Mouse (Mus musculus) cerebellum, postnatal 14 days (tissue): ENCODE data around the gene Homer3.
A peak's percentile ranks its signal among the peaks of the same experiment; 100 is the strongest.

ENCODE experiments used
- DNase-seq, 2 experiments: peaks; one replicate each; pipeline ENCODE4 v3.0.0; 2021; ENCODE audit warnings: mixed read lengths in 2 of 2

Gene Homer3

DNA sequence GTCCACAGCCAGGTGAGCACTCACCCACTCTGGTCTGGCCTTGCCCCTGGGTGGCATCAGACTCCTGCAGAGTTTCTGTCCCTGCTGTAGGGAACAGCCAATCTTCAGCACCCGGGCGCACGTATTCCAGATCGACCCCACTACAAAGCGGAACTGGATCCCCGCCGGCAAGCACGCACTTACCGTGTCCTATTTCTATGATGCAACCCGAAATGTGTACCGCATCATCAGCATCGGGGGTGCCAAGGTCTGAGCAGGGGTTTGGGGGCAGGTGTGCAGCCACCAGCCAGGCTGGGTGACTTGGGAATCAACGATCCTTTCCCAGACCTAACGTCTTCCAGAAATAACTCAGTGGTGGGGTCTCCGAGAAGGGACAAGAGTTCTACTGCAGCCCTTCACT, 2.7 kb downstream of the Homer3 start:
- DNase-seq, result no peak

DNA sequence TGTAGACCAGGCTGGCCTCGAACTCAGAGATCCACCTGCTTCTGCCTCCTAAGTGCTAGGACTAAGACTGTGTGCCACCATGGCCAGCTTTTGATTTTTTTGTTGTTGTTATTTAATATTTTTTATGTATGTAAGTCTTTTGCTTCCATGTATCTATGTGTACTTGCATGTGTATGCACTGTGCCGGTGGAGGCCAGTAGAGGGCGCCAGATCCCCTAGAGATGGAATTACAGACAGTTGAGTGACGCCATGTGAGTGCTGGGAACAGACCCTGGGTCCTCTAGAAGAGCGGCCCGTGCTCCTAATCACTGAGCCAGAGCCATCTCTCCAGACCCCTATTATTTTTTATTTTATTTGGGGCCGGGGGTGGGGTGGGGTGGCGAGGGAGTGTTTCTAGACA, 4.1 kb downstream of the Homer3 start:
- DNase-seq, result peak in 1 of 2 experiments; percentile 41

DNA sequence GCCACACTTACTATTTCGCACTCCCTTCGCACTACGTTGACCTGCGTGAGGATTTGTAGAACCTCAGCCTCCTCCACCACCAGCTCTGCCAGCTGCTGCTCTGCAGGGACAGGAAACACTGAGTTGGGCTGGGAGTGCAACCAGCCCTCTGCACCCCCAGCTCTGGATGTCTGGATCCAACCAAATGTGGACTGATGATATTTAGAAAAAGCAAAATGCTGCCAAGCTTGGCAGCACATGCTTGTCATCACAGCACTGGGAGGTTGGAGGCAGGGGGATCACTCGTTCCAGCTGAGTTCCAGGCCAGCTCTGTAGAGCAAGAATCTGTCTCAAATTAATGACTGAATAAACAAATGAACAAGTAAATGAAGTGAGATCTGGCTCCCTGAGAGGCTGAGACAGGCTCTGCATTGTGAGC, 11.4 kb downstream of the Homer3 start:
- no peak for DNase-seq

DNA sequence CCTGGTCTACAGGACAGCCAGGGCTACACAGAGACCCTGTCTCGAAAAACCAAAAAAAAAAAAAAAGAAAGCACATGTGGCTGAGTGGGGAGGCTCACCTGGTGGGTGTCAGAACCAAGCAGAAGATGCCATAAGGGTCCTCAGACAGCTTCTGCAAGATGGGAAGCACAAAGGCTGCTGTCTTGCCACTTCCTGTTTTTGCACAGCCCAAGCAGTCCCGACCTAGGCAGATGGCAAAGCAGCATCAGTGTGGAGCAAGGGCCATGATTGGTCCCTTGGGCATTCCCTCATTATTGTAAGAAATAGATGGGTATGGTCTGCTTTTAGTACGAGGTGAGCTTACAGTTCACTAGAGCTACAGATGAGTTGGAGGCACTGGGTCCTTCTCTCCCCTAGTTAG, 18.3 kb downstream of the Homer3 start:
- DNase-seq, result no peak

DNA sequence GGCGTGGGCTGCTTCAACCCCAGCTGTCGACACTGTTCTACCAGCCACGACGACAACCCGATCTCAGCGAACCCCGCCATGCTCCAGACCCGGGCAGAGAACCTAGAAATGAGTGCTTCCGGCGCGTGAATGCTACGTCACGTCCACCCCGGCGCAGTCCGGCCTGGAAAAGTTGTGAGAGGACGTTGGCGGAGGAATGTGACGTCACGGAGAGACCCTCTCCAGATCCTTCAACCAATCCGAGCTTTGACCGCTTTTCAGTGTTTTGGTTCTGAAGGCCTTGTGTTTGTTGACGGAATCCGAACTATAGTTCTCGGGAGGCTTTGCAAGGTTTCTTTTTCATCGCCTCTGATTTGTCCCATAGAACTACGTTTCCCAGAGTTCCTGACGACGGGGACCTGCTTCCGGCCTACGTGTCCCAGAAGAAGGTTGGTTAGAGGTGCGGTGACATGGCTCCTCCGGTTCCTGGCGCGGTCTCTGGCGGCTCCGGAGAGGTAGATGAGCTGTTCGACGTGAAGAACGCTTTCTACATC, 19.8 kb downstream of the Homer3 start, which contains the start of the genes Ddx49 and Cope:
Gene Ddx49, minus strand, starts transcription at position 132 of the 533 bp plus-strand sequence.
Gene Cope, plus strand, starts transcription at position 161 of the 533 bp plus-strand sequence.
- DNase-seq, result peak; percentile 93 to 96

DNA sequence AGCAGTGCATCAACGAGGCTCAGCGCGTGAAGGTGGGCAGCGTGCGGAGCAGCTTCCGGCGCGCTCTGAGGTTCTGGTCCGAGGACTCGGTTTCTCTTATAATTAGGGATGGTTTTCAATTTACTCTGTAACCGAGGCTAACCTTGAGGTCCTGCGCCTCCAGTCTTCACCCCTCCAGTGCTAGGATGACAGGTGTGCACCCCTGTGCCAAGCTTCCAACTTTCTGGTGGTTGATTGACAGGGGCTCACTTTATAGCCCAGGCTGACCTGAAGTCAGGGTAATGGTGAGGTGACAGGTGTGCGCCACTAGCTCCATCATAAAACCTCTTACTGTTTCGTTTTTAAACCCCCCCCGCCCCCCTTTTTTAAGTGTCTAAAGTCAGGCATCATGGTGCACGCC, 20.3 kb downstream of the Homer3 start:
- no peak for DNase-seq

DNA sequence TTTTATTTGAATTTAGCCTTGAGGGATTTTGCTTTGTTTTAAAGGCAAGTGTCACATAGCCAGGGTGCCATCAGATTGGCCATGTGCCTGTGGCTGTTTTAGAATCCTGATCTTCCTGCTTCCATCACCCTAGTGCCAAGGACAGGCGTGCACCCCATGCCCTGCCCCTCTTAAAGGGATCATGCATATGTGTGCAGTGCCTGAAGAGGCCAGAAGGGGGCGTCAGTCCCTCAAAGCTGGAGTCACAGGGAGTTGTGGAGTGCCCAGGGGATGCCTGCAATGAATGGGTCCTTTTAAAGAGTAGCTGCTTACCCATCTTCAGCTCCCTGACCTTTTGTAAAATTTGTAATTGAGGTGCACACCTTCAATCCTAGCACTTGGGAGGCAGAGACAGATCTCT, 26.7 kb downstream of the Homer3 start:
- peak in 1 of 2 experiments; percentile 72 for DNase-seq

DNA sequence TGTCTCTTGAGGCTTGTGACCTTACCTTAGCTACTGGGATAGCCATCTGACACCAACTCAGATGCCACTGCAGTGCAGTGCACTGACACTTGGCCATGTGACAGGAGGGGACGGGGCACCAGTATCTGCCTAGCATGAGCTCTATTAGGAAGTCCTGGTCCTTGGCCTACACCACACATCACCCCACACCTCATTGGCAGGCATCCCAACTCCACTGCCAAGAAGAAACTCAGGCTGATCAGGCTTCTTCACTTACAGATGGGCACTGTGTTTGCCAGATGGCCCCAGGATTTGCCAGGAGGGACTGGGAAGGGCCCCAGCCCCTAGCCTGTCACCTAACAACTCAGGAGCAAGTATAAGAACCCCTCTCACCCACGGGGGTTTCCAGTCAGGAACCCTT, 30.8 kb downstream of the Homer3 start:
- peak; percentile 66 to 73 for DNase-seq

DNA sequence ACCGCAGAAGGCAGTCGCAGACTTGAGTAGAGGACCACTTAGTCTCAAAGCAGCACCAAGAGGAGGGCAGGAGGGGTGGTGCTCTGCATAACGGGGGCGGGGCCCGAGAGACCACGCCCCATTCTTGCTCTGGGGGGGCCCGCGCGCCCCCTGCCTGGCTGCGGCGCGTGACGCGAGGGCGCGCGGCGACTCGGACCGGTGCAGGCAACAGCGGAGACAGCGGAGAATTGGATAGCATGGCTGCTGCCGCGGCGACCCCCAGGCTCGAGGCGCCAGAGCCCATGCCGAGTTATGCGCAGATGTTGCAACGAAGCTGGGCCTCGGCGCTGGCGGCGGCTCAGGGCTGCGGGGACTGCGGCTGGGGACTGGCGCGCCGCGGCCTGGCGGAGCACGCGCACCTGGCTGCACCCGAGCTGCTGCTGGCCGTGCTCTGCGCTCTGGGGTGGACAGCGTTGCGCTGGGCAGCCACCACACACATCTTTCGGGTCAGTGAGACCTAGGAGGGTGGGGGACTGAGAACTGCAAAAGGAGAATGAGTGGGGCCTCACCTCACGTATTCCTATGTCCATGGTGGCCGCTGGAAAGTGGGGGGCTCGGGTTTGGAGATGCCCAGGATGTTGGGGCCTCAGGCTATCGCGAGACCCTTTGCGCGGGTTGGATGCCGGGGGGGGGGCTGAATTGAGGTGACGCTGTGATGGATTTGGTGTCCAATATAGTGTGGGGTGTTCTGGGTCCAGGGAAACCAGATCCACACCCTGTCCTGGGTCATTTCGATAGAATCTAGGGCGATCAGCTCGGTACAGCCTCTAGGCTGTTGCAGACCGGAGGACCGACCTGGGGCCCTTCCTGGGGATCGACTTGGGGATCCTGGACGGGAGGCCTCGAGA, 33.2 kb downstream of the Homer3 start, which contains the start of gene Cers1:
Gene Cers1, plus strand, starts transcription at position 152 of the 887 bp plus-strand sequence.
- peak; percentile 79 to 87 for DNase-seq

DNA sequence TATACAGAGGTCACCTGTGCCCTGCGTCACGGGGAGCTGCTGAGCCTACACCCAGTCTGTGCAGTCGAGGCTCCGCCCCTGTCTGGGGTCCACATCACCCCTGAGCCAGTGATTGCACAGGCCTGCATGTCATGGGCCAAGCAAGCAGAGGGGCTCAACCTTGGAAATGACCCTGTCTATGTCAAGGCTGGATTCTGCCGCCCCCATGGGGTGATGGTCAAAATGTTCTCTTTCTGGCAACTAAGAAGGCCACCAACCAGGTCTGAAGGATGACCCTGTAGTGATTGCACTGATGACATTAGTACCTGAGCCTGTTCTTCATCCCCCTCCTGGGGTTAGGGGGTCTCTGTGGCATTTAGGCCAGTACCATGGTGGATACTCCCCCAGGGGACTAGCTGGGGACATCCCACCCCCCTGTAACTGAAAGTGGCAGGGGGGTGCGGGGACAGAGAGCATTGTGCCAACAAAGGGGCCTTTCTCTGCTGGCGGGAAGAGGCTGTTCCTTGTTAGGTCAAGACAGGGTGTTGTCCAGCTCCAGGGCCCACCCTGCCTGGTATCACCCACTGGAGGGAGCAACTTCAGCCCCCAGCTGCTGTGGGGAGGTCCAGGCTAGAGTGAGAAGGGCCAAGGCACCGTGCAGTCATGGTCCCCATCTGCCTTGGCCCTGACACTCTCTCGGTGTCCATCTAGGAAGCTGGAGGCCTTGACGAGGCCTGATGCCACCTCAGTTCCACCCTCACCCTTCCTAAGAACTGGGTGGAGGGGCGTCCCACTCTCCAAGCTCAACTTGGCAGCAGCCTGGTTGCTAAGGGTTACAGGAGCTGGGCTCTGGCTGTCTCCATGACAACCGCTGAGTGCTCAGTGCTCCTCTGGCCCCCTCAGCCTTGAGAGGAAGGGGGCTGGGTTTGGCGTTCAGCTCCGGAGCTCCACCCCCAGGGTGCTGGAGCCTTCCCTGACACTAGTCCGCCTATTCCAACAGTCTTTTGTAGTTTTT, 34.2 kb downstream of the Homer3 start:
- DNase-seq, result peak; percentile 79 to 81

DNA sequence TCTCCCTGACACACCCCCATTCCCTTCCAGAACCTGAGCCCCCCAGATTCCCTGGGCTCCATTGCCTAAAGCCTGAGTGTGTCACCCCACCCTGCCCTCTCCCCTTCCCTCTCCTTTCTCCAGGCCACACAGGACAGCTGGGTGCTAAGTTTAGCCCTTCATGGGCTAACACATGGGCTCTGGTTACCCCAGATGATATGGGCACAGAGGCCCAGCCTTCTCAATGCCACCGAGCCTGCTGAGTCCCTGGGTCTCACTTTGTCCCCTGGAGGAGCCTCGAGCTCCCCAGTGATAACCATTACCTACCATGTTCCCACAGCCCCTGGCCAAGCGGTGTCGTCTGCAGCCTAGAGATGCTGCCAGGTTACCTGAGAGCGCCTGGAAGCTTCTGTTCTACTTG, 35.2 kb downstream of the Homer3 start:
- no peak for DNase-seq

DNA sequence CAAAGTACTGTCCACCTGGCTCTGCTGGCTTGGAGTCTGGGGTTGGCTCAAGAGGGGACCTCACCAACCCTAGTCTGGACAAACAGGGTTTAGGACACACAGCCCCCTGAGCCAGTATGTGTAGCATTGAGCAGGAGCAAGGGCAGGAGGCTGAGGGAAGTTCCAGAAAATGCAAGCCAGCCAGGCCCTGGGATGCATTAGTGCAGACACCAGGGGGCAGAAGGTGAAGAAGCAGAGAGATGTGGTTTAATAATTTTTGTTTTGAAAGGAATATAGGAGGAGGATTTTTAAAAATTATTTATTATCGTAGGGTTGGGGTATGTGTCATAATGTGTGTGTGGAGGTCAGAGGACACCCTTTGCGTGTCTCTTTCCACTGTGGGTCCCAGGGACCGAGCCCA, 41.1 kb downstream of the Homer3 start:
- DNase-seq, result no peak

DNA sequence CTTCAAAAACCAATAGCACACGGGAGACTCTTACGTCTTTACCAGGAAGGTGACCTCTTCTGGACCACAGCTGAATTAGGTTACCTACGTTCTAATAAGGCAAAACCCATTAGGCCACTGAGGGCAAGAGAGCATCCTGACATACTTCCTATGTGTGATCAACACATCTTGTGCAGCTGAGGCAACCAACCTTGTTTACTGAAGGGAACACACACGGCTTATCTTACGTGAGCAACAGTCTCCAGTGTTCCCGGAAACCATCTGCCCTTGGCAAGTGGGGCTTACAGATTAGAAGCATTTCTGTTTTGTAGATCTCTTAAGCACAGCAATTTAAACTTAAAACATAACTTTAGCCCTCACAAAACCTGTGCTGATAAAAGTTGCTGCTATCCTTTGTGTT, 44.9 kb downstream of the Homer3 start:
- DNase-seq, result no peak

DNA sequence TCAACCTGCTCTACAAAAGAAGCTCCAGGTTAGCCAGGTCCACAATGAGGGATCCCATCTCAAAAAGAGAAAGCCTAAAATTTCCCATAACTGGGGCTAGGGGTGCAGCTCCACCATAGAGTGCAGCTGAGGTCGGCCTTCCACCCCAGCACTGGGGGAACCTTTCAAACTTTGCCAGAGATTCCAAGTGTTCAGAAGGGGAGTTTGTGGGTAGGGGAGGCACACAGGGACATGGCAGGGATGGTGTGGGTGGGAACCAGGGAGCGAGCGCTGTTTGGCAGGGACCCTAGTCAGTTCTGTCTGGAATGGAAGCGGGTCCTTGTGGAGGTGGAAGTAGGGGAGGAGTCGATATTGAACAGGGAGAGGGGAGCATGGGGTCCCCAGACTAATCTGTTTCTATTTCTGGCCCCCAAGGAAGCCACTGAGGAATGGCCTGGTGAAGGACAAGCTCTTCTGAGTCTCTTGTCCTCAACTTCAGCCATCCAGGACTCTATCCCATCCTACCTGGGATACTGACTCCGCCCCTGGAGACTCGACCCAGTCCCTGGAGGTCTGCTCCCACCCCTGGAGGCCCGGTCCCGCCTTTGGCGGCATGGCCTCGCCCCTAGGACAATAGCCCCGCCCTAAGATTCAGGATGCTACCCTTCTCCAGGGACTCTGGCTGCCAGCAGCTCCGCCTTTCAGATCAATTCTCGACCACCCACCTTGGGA, 46.7 kb downstream of the Homer3 start, which contains the start of gene Gdf1:
Gene Gdf1, plus strand, starts transcription at position 694 of the 711 bp plus-strand sequence.
- peak in 1 of 2 experiments; percentile 31 for DNase-seq

DNA sequence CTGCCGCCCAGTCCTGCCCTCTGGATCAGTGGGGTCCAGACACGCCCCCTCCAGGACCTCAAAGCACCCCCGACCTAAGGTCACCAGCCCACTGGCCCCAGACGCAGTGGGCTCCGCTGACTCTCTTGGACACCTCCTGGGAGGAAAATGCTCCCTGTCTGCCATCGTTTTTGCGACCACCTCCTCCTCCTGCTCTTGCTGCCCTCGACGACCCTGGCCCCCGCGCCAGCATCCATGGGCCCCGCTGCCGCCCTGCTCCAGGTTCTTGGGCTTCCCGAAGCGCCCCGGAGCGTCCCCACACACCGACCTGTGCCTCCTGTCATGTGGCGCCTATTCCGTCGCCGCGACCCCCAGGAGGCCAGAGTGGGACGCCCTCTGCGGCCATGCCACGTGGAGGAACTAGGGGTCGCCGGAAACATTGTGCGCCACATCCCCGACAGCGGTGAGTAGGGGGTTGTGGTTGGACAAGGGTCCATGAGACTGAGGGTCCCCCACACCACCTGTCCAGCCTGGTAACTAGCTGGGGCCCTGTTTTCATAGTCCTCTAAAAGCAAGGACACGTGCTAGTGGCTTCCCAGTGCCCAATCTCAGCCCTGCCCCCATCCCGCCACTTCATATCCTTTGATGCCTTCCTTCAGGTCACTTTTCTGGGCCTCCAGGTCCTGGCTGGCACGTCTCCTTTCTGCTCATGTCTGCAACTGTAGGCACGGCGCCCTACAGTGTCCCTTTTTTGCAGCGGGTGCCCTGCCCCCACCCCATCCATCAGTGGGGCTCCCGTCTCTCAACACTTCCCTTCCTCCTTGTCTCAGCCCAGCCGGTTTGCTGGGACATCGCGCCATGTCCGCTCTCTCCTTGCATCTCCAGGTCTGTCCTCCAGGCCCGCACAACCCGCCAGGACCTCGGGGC, 47.5 kb downstream of the Homer3 start:
- DNase-seq, result peak in 1 of 2 experiments; percentile 58

DNA sequence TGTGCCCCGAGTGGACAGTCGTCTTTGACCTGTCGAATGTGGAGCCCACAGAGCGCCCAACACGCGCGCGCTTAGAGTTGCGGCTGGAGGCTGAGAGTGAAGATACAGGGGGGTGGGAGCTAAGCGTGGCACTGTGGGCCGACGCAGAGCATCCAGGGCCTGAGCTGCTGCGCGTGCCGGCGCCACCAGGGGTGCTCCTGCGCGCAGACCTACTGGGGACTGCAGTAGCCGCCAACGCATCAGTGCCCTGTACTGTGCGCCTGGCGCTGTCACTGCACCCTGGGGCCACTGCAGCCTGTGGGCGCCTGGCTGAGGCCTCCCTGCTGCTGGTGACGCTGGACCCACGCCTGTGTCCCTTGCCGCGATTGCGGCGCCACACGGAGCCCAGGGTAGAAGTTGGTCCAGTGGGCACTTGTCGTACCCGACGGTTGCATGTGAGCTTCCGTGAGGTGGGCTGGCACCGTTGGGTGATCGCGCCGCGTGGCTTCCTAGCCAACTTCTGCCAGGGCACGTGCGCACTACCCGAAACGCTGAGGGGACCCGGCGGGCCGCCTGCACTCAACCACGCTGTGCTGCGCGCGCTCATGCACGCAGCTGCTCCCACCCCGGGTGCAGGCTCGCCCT, 48.2 kb downstream of the Homer3 start:
- DNase-seq, result peak; percentile 57 to 71

DNA sequence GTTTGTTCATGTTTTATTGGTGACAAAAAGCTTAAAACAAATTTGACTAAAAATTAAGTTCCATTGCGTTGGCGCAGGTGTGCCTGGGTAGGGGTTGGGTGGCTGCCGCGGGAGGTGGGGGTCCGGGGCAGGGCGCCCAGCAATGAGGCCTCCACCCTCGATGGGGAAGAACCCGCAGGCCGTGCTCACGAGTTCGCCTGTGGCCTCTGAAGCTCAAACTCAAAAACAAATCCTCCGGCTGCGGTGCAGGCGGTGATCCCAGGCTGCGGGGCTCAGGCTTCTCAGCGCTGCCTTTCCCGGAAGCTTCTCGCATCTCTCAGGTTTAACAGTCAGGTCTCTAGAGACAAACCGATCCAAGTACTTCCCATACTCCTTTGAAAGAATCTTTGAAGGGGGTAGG, 48.9 kb downstream of the Homer3 start:
- DNase-seq, result peak in 1 of 2 experiments; percentile 57

DNA sequence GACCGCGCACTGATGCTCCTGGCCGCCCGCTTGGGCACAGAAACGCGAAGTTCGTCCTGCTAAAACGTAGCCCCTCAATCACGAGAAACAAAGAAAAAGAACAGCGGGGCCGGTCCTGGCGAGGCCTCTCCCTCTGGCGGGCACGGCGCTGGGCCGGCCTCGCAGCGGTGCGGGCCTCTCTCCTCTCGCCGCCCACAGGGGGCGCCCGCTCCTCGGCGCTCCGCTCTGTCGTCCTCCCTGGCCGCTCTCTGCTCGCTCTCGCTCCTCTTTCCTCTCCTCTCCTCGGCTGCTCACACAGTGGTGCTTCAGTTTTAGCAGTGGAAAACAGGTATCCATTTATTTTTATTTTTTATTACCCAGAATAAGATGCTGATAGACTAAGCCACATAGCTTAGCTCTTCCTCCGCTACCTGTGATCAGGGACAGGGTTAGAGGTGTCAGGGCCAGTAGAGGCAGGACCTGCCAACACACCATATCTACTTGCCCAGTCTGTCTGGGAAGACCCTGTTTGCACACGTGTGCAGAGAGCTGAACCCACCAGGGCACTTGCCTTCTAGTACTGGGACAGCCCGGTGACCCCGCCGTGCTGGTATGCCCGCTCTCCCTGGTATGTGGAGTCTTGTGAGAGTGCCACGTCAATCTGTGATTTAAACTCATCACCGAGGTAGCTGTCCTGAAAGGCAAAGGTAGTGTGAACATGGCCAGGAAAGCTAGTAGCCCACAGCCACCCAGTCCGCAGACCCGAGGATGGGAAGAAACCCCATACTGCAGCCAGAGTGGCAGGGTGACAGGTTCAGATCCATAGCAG, 49.6 kb downstream of the Homer3 start:
- peak; percentile 90 for DNase-seq

DNA sequence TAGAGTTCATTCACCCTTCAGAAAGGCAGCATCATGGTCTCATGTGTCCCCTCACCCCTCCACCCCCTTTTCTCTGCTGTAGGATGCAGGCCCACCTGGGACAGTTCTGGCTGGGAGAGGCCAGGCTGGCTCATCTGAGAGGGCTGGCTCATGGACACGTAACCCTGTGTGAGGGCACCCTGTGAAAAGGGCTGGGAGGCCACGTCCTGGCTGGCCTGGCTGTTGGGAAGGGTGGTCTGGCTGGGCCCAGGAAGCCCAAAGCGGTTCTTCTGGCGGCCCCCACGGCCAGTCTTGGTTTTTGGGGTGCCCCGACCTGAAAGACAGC, 50.2 kb downstream of the Homer3 start:
- DNase-seq, result no peak

DNA sequence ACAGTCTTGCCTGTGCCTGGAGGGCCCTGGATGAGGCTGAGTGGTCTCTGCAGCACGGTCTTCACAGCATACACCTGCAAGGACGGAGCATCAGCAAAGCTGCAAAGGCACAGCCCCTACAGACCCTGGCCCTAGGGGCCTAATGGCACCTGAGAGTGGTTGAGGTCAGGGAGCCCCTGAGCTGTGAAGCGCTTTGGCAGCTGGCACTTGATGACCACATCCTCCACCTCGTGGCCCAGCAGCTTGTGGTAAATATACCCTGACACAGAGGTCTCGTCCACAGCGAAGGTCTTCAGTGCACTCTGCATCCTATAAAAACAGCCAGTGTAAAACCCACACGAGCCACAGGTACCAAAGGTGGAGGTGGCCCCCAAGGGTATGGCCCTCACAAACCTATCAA, 56.3 kb downstream of the Homer3 start:
- DNase-seq, result no peak
